Mouse (Mus musculus) lung, postnatal 0 days (tissue): ENCODE data around the gene Ttll10. TPM values are rescaled to one million over a fixed set of nuclear protein-coding genes. Genes with fewer than 3 reads are reported as not detected.

Experiments
- ATAC-seq: fragments of 200-750 bp; cut with Nextera tagmentation; 2 replicates; pipeline ENCODE4 v1.8.0; 2017; ENCODE audit warnings: moderate library complexity
- DNase-seq: peaks from one replicate; pipeline ENCODE4 v3.0.0-alpha.2; 2016; ENCODE audit warnings: low spot score
- H3K27ac ChIP-seq: fragments of 300-500 bp; sonication (generic); 2 replicates; pipeline ENCODE4 v1.5.1; 2014; ENCODE audit warnings: antibody characterized with exemption, mild to moderate bottlenecking, low read length, mixed read lengths
- H3K27me3 ChIP-seq: fragments of 300-500 bp; sonication (generic); replicated peaks from 2 replicates; pipeline ENCODE4 v1.6.1; 2014; ENCODE audit warnings: low read length, mixed read lengths; ENCODE audit not compliant: insufficient read depth
- H3K36me3 ChIP-seq: fragments of 300-500 bp; sonication (generic); 2 replicates; pipeline ENCODE4 v1.6.1; 2014; ENCODE audit warnings: low read length, mixed read lengths; ENCODE audit not compliant: insufficient read depth
- H3K4me1 ChIP-seq: fragments of 300-500 bp; sonication (generic); 2 replicates; pipeline ENCODE4 v1.6.1; 2014; ENCODE audit warnings: antibody characterized with exemption, low read depth, low read length, mixed read lengths; ENCODE audit not compliant: insufficient read depth
- H3K4me2 ChIP-seq: fragments of 300-500 bp; sonication (generic); replicated peaks from 2 replicates; pipeline ENCODE4 v1.6.1; 2014; ENCODE audit warnings: low read depth, mild to moderate bottlenecking, low read length, moderate library complexity, mixed read lengths
- H3K4me3 ChIP-seq: fragments of 300-500 bp; sonication (generic); 2 replicates; pipeline ENCODE4 v1.5.1; 2014; ENCODE audit warnings: low read depth, low read length
- H3K9ac ChIP-seq: fragments of 300-500 bp; sonication (generic); replicated peaks from 2 replicates; pipeline ENCODE4 v1.6.1; 2014; ENCODE audit warnings: low read depth, mild to moderate bottlenecking
- H3K9me3 ChIP-seq: fragments of 300-500 bp; sonication (generic); 2 replicates; pipeline ENCODE4 v1.6.1; 2016; ENCODE audit warnings: low read length, mixed read lengths
- CTCF ChIP-seq: IDR thresholded peaks from 2 replicates; pipeline ENCODE4 v1.5.1; 2016; ENCODE audit warnings: antibody characterized with exemption, mild to moderate bottlenecking
- EP300 ChIP-seq: IDR thresholded peaks from 2 replicates; pipeline ENCODE4 v1.6.1; 2016; ENCODE audit warnings: antibody characterized with exemption, mild to moderate bottlenecking, control low read depth
- WGBS: fragments of 180-500 bp; shearing (Covaris S2); extraction: QIAGEN DNeasy Blood & Tissue Kit; methylation state at CpG from one replicate; pipeline ENCODE4 v1.1.7; 2014; 5-methylcytosine and 5-hydroxymethylcytosine counted together
- polyA plus RNA-seq: library from polyadenylated mRNA; unstranded; fragments of >200 nt; fragmentation: Nextera tagmentation; extraction: Ambion mirVana; gene quantifications from 2 replicates; pipeline ENCODE4 v1.2.1, GENCODE M21; 2015

Ttll10 gene
- polyA plus RNA-seq, 1 experiment from 2014 or later, result 2.1 TPM

DNA sequence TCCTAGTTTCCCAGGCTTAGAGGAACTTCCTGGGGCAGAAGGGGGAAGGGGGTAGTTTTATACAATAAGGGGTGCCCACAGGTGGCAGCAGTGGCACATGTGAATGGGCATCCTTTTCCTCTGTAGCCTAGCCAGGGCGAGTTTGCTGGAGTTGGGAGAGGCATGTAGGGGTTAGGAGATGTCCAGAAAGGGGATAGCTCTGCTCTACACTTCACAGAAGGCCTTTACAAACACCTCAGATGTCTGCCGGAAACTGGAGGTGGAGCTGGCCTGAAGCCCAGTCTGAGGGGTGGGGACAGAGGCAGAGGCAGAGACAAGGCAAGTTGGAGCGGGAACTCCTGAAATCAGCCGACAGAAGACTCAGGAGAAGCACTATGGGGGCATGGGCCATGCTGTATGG, 33.2 kb downstream of the Ttll10 start, which contains the start of gene Tnfrsf18:
Gene Tnfrsf18 (plus strand): TSS at position 152 of the 400 bp plus-strand sequence.
- peak; percentile 77 for ATAC-seq
- Histone ChIP-seq H3K36me3 (no peaks in the 10 kb centered on the region), H3K4me2 (peak within 1 kb of the TSS; percentile 25; the same call in 1 of the 2 replicates), H3K27me3 (no peaks in the 10 kb centered on the region), H3K9me3 (no peaks in the 10 kb centered on the region), H3K4me3 (no peak within 1 kb of the TSS), H3K4me1 (peaks cover 12% of the 10 kb centered on the region), H3K9ac (no peak within 1 kb of the TSS), H3K27ac (peak within 1 kb of the TSS; percentile 32; the same call in 1 of the 2 replicates)
- WGBS, result 2% methylated on average over 4 of the region's 4 CpGs
- DNase-seq, result peak; percentile 69
- TF ChIP-seq EP300 (no peak), CTCF (peak; percentile 56)

- Histone ChIP-seq H3K36me3 (0 out of 2 replicates have a peak, but pooled peaks cover 3% of the 10 kb centered on the region), H3K4me3 (no peak overlapping the region), H3K9me3 (no peaks in the 10 kb centered on the region), H3K27ac (no peak overlapping the region), H3K9ac (no peak overlapping the region), H3K4me2 (no peak overlapping the region), H3K27me3 (no peaks in the 10 kb centered on the region), H3K4me1 (peaks cover 4% of the 10 kb centered on the region; the same call in 1 of the 2 replicates)
- no peak for TF ChIP-seq EP300
- TF ChIP-seq CTCF, result no peak
- no peak for ATAC-seq
- DNase-seq, result no peak
- WGBS, result 84% methylated on average over 7 of the region's 7 CpGs
Measured at GRCm38 (mm10) chr4:156024184-156024583, 35.0 kb downstream of the Ttll10 start.

- ATAC-seq, result no peak
- peaks cover 4% of the 10 kb centered on the region; the same call in 1 of the 2 replicates for H3K4me1 ChIP-seq
- 72% methylated on average over 9 of the region's 9 CpGs for WGBS
Measured at GRCm38 (mm10) chr4:156023520-156023919, 35.7 kb downstream of the Ttll10 start.

DNA sequence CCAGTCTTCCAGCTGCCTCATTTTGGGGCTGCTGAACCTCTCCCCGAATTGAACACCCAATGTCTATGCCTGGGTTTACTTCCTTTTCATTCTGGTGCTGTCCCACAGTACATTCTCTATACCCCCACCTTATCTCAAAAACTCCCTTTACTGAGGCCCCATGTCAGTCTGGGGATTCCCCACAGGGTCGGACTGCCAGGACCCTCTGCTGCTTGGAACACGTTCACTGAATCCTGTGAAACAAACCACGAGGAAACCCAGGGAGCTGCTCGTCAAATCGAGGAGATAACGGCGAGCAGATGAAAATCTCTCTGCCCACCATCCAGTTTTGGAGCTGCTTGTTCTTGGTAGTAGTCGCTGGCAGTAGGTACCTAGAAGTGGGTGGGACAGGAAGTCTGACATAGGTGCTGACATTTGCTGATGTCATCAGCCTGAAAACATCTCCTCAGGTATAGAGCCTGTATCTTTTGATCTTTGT, 37.2 kb downstream of the Ttll10 start:
- WGBS, result 45% methylated on average over 9 of the region's 9 CpGs
- no peak for ATAC-seq

More at GRCm38 (mm10) chr4:156023520-156023919, 35.7 kb downstream of the Ttll10 start:
- no peak overlapping the region for H3K4me3 ChIP-seq
- no peak for DNase-seq
- no peaks in the 10 kb centered on the region for H3K9me3 ChIP-seq
- no peak overlapping the region for H3K9ac ChIP-seq
- no peak for TF ChIP-seq EP300
- no peak for TF ChIP-seq CTCF
- H3K36me3 ChIP-seq, result 0 out of 2 replicates have a peak, but pooled peaks cover 3% of the 10 kb centered on the region
- no peaks in the 10 kb centered on the region for H3K27me3 ChIP-seq
- no peak overlapping the region for H3K27ac ChIP-seq
- H3K4me2 ChIP-seq, result no peak overlapping the region

DNA sequence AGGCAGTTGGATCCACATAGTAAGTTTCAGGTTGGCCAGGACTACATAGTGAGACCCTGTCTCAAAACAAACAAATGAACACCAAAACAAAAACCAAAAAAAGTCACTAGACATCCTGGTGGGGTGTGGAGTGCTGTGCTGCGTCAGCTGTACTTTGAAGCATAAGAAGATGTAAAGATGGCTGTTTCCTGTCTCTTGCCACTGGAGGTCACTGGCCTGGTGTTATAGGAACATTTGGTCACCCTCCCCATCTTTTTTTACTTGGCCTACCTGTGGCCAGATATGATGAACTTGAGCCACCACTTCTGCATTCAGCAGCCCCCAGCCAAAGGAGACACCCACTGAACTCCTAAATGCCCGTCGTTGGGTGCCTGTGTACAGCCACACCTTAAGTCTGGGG, 37.8 kb downstream of the Ttll10 start:
- DNase-seq, result no peak
- no peaks in the 10 kb centered on the region for H3K9me3 ChIP-seq

More for the DNA sequence above, 37.2 kb downstream of the Ttll10 start:
- H3K4me1 ChIP-seq, result peaks cover 4% of the 10 kb centered on the region; the same call in 1 of the 2 replicates
- no peak for TF ChIP-seq EP300
- TF ChIP-seq CTCF, result no peak
- H3K36me3 ChIP-seq, result 0 out of 2 replicates have a peak, but pooled peaks cover 3% of the 10 kb centered on the region
- DNase-seq, result no peak
- H3K9ac ChIP-seq, result no peak overlapping the region
- no peaks in the 10 kb centered on the region for H3K27me3 ChIP-seq
- H3K4me3 ChIP-seq, result no peak overlapping the region
- no peak overlapping the region for H3K27ac ChIP-seq
- H3K9me3 ChIP-seq, result no peaks in the 10 kb centered on the region
- no peak overlapping the region for H3K4me2 ChIP-seq

GRCm38 (mm10) chr4:156019771-156020170, 39.4 kb downstream of the Ttll10 start:
- no peak overlapping the region for H3K27ac ChIP-seq
- TF ChIP-seq CTCF, result no peak
- 88% methylated on average over 12 of the region's 12 CpGs for WGBS

More for the DNA sequence above, 37.8 kb downstream of the Ttll10 start:
- no peak overlapping the region for H3K27ac ChIP-seq
- no peak overlapping the region for H3K4me2 ChIP-seq
- H3K9ac ChIP-seq, result no peak overlapping the region
- H3K4me3 ChIP-seq, result no peak overlapping the region
- WGBS, result 48% methylated on average over 3 of the region's 3 CpGs
- ATAC-seq, result no peak
- H3K4me1 ChIP-seq, result peaks cover 4% of the 10 kb centered on the region; the same call in 1 of the 2 replicates
- no peak for TF ChIP-seq CTCF
- TF ChIP-seq EP300, result no peak
- no peaks in the 10 kb centered on the region for H3K27me3 ChIP-seq
- H3K36me3 ChIP-seq, result 0 out of 2 replicates have a peak, but pooled peaks cover 3% of the 10 kb centered on the region

More at GRCm38 (mm10) chr4:156019771-156020170, 39.4 kb downstream of the Ttll10 start:
- H3K9me3 ChIP-seq, result no peaks in the 10 kb centered on the region
- DNase-seq (no peak), ATAC-seq (no peak)
- no peaks in the 10 kb centered on the region for H3K27me3 ChIP-seq
- no peak overlapping the region for H3K4me2 ChIP-seq
- 0 out of 2 replicates have a peak, but pooled peaks cover 3% of the 10 kb centered on the region for H3K36me3 ChIP-seq
- H3K9ac ChIP-seq, result no peak overlapping the region
- no peak overlapping the region for H3K4me3 ChIP-seq
- no peaks in the 10 kb centered on the region for H3K4me1 ChIP-seq
